Mouse (Mus musculus) liver, embryonic 16.5 days (tissue): Measurements from ENCODE around the gene Tktl2. TPM values are rescaled to one million over a fixed set of nuclear protein-coding genes. Genes with fewer than 3 reads are reported as not detected.

Experiments used
- ATAC-seq: fragments of 200-750 bp; cut with Nextera tagmentation; 2 replicates; pipeline ENCODE4 v1.8.0; 2017; ENCODE audit warnings: low read depth, mild to moderate bottlenecking, moderate number of reproducible peaks, moderate library complexity
- H3K27ac ChIP-seq: fragments of 300-500 bp; sonication (generic); 2 replicates; pipeline ENCODE4 v1.5.1; 2014; ENCODE audit warnings: mild to moderate bottlenecking, low read length
- H3K27me3 ChIP-seq: fragments of 300-500 bp; sonication (generic); 2 replicates; pipeline ENCODE4 v1.6.1; 2014; ENCODE audit warnings: low read depth, low read length, mixed read lengths; ENCODE audit not compliant: control insufficient read depth, insufficient read depth
- H3K36me3 ChIP-seq: fragments of 300-500 bp; sonication (generic); 2 replicates; pipeline ENCODE4 v1.6.1; 2014; ENCODE audit warnings: mild to moderate bottlenecking; ENCODE audit not compliant: control insufficient read depth, insufficient read depth
- H3K4me1 ChIP-seq: fragments of 300-500 bp; sonication (generic); 2 replicates; pipeline ENCODE4 v1.6.1; 2014; ENCODE audit warnings: low read depth, low read length, mixed read lengths; ENCODE audit not compliant: control insufficient read depth
- H3K4me2 ChIP-seq: fragments of 300-500 bp; sonication (generic); 2 replicates; pipeline ENCODE4 v1.6.1; 2014; ENCODE audit warnings: low read depth, low read length, mixed read lengths
- H3K4me3 ChIP-seq: fragments of 300-500 bp; sonication (generic); 2 replicates; pipeline ENCODE4 v1.5.1; 2014; ENCODE audit warnings: low read depth, mild to moderate bottlenecking, low read length
- H3K9ac ChIP-seq: fragments of 300-500 bp; sonication (generic); 2 replicates; pipeline ENCODE4 v1.6.1; 2014; ENCODE audit warnings: low read depth, low read length
- H3K9me3 ChIP-seq: fragments of 300-500 bp; sonication (generic); replicated peaks from 2 replicates; pipeline ENCODE4 v1.6.1; 2016; ENCODE audit warnings: low read length; ENCODE audit not compliant: control insufficient read depth
- WGBS: fragments of 180-500 bp; shearing (Covaris S2); extraction: QIAGEN DNeasy Blood & Tissue Kit; methylation state at CpG from one replicate; pipeline ENCODE4 v1.1.7; 2014; ENCODE audit not compliant: insufficient replicate concordance; 5-methylcytosine and 5-hydroxymethylcytosine counted together
- polyA plus RNA-seq: library from polyadenylated mRNA; unstranded; fragments of >200 nt; fragmentation: Nextera tagmentation; extraction: Ambion mirVana; gene quantifications from 2 replicates; pipeline ENCODE4 v1.2.1, GENCODE M21; 2015

The Tktl2 gene
- polyA plus RNA-seq, 1 experiment from 2014 or later, result not detected

GRCm38 (mm10) chr8:66503381-66503780 is 8.2 kb upstream of the Tktl2 start:
- Histone ChIP-seq H3K9me3 (no peaks in the 10 kb centered on the region), H3K27me3 (no peaks in the 10 kb centered on the region), H3K4me2 (no peak overlapping the region), H3K4me1 (no peaks in the 10 kb centered on the region), H3K9ac (no peak overlapping the region), H3K27ac (no peak overlapping the region), H3K36me3 (no peaks in the 10 kb centered on the region), H3K4me3 (no peak overlapping the region)
- 40% methylated on average over 2 of the region's 2 CpGs for WGBS
- no peak for ATAC-seq

- no peak overlapping the region for H3K27ac ChIP-seq
- no peak overlapping the region for H3K9ac ChIP-seq
- no peaks in the 10 kb centered on the region for H3K4me1 ChIP-seq
- no peak overlapping the region for H3K4me2 ChIP-seq
- no peaks in the 10 kb centered on the region for H3K9me3 ChIP-seq
- H3K27me3 ChIP-seq, result no peaks in the 10 kb centered on the region
- no peaks in the 10 kb centered on the region for H3K36me3 ChIP-seq
- H3K4me3 ChIP-seq, result no peak overlapping the region
- whole genome bisulfite sequencing, result 55% methylated on average over 2 of the region's 2 CpGs
- no peak for ATAC-seq
These were observed 7.6 kb downstream of the Tktl2 start for GRCm38 (mm10) chr8:66519149-66519548.

- Histone ChIP-seq H3K4me3 (no peak overlapping the region), H3K36me3 (no peaks in the 10 kb centered on the region), H3K9ac (no peak overlapping the region), H3K27ac (no peak overlapping the region), H3K9me3 (no peaks in the 10 kb centered on the region), H3K4me1 (no peaks in the 10 kb centered on the region), H3K27me3 (no peaks in the 10 kb centered on the region), H3K4me2 (no peak overlapping the region)
- no peak for ATAC-seq
These were observed 9.0 kb downstream of the Tktl2 start for GRCm38 (mm10) chr8:66520576-66520975.

DNA sequence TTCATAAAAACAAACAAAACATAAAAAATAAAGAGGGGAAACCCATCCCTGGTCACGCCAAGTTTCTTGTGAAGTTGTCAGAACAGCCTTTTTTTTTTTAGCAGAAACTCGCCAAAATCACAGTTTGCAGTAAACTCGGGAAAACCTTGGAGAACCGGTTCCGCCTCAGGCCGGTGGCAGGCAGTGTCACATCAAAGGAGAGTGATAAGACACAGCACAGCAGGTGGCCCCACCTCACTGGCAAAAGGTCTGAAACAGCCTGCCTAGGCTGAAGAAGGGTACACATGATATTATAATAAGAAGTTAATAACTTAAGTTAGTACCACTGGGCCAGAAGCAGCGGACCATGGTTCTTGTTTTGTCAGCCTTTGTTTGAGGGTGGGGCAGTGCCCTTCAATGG is 38.5 kb downstream of the Tktl2 start:
- no peak overlapping the region for H3K4me2 ChIP-seq
- H3K9ac ChIP-seq, result no peak overlapping the region
- H3K27me3 ChIP-seq, result no peaks in the 10 kb centered on the region
- H3K9me3 ChIP-seq, result no peaks in the 10 kb centered on the region
- no peaks in the 10 kb centered on the region for H3K36me3 ChIP-seq
- 22% methylated on average over 7 of the region's 7 CpGs for WGBS
- no peaks in the 10 kb centered on the region for H3K4me1 ChIP-seq
- H3K4me3 ChIP-seq, result no peak overlapping the region
- no peak overlapping the region for H3K27ac ChIP-seq
- ATAC-seq, result no peak

Other genes with a start within 250 kb of the Tktl2 start
- 4.2 and 4.6 TPM in 2 replicates for gene Tma16, start 25.2 kb upstream of the Tktl2 start, polyA plus RNA-seq
- not detected in 2 replicates for gene Npy5r, start 176.4 kb downstream of the Tktl2 start, polyA plus RNA-seq
- 0.06 TPM in 1 of 2 replicates, not detected in the other for gene Npy1r, start 185.4 kb downstream of the Tktl2 start, polyA plus RNA-seq